Mouse (Mus musculus): Measurements from ENCODE around the gene Gm10295.

The Gm10295 gene

DNA sequence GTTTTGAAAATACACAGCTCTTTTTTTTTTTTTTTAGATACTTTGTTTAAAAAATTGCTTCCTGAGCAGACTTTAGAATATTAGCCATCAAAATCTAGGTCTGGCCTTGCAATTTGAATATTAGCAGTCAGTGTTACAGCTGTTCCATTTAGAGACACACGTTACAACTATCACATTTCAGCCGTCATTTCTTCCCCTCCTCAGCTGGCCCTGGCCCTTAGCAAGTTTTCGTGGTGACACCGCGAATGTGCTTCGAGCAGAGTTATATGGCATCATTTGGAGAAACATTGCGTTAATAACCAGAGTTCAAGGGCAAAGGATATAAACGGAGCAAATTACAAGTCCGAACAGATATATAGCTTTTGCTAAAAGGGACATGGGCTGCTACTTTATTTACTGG, 2.4 kb downstream of the Gm10295 start:
- DNase-seq, result peak in 1 of 2 experiments; percentile 67

DNA sequence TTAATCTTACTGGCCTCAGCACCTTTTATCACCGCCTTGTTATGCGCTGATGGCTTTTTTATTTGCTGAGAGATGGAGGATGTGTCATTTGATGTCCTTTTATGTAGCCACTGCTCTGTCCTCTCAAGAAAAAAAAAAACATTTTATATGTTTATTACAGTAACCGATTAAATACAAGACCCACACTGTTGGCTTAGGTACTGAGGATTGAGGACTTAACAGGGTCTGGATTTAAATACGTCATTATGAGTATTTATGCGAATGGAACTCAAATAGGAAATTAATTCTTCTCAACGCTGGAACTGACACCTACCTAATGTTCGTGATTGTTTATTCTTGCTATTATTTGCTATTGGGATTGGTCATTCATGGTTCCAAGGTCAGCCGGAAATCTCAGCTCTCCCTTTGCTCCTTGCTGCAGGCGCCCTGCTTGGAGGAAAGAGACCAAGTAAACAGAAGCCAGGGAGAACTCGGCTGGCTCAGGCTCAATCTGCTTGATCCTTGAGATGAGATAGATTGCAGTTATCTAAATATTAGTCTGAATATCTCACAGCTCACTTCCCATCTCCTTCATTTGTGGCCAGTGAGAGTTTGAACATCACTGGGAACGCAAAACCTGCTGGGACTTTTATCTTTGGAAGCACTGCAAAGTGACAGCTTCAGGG, 26.2 kb downstream of the Gm10295 start:
- DNase-seq, result peak; percentile 60 to 82

DNA sequence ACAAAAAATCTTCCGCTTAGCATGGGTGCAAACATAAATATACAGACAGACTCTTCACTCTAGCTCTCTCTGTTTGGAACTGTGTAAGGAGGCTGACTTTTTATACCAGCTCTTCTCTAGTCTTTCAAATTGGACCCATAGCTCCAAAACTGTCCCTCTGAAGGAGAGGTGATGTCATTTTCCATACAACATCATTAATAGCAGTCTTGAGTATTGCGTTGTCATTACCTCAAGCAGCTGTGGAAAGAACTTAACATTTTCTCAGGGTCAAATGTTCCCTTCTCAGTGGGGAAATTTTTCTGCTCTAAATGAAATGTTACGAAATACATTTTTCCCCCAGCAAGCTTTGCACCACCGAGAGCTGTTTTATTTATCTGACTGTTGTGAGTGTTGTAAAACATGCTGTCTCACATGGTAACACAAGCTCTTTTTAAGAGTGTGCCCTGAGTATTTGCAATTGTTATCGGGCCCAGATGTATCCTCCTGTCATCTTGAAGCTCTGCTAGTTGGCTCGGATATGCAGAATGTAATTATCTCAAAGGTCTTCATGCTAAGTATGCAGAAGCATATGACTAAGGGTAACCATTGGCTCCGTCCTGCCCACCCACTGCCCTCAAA, 38.0 kb downstream of the Gm10295 start:
- peak; percentile 27 to 47 for DNase-seq

DNA sequence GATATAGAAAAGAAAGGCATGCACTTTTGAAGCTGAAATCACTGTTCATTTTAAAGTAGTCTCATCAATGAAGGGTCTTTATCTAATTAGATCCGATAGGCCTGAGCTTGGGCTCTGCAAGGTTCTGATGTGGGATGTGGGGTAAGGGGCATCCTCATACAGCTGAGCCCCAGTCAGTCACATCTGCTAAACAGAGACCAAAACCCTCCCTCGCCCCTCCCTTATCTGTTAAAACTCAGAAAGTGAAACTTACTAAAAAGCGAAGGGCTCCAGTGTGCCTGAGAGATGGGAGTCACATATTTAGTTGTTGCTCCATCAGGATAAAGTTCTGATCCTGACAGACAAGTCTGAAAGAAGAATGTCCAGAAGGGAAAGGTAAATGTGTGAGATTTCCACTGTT, 38.9 kb downstream of the Gm10295 start:
- DNase-seq, result no peak

DNA sequence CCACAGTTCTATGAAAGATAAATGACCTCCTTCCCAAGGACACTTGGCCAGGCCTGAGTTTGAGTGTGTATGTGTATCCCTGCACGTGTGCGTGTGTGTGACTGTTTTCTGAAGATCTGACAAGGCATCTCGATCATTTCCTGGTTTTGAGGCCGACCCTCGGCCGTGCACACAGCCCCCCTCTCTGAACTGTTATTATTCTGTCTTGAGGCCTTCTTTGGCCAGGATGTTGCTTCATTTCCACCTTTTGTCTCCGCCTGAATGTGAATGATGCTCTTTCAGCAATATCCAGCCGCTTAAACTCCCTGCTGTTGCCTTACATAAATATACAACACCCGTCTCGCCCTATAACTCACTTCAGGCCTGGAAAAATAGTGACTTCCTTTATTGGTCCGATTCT, 39.9 kb downstream of the Gm10295 start:
- DNase-seq, result peak; percentile 41 to 77

DNA sequence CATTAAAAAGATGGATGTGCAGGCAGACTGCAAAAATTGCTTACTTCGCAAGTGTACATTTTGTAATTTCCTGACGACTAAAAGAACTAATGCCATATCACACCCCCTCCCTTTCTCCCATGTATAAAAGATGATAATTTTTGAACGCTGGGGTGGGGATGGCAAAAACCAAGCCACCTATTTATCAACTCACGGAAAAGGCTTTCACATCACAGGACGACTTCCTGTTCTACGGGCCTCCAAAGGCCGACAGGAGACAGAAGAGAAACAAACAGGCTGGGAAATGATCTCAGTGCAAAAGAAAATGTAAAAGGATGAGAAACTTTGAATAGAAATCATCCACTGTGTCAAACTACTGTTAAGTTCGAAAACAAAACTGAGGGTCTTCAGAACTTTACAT, 43.2 kb downstream of the Gm10295 start:
- DNase-seq, result no peak

DNA sequence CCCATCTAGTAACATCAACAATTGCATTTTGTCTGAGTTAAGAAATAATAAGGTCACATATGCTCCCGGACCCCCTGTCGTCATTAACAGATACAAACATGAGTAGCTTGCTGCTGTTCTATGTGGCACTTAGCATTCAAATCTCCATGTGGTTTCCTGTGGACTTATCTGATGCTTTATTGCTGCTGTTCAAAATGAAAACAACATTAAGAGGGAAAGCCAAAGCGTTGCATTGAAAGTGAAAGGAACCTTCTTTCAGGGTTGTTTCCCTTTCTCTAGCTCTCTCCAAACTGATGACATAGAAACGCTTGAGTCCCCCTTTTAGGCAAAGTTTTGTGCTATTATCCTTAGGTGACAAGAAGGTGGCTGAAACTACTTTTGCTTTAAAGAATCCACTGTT, 48.6 kb downstream of the Gm10295 start:
- no peak for DNase-seq
